Mouse (Mus musculus): ENCODE data around the gene Duox1. TPM values are rescaled to one million over a fixed set of nuclear protein-coding genes. Genes with fewer than 3 reads are reported as not detected.

Duox1 gene
- total RNA-seq, 1 experiment: 0.76 TPM

Other genes starting within 250 kb of the Duox1 start
- gene Spg11, start 197.3 kb upstream of the Duox1 start, total RNA-seq (2012; rRNA removed): 15.4 and 18.2 TPM in 2 replicates
- 38.4 and 73.8 TPM in 2 replicates for gene B2m, start 168.0 kb upstream of the Duox1 start, total RNA-seq (2012; rRNA removed)
- gene Trim69, start 155.0 kb upstream of the Duox1 start, total RNA-seq (2012; rRNA removed): not detected in 2 replicates
- gene Patl2, start 129.5 kb upstream of the Duox1 start, total RNA-seq (2012; rRNA removed): 1.3 and 2.3 TPM in 2 replicates
- gene Terb2, start 129.4 kb upstream of the Duox1 start, total RNA-seq (2012; rRNA removed): 0.53 and 1.9 TPM in 2 replicates
- gene Sord, start 80.9 kb upstream of the Duox1 start, total RNA-seq (2012; rRNA removed): 18.3 and 26.0 TPM in 2 replicates
- 0.13 and 0.42 TPM in 2 replicates for gene Duox2, start 17.2 kb upstream of the Duox1 start, total RNA-seq (2012; rRNA removed)
- 0.49 and 0.95 TPM in 2 replicates for gene Duoxa2, start 16.8 kb upstream of the Duox1 start, total RNA-seq (2012; rRNA removed)
- 0.90 and 1.3 TPM in 2 replicates for gene Duoxa1, start 1.9 kb upstream of the Duox1 start, total RNA-seq (2012; rRNA removed)
- 9.2 and 16.6 TPM in 2 replicates for gene Shf, start 53.5 kb downstream of the Duox1 start, total RNA-seq (2012; rRNA removed)
- 0.16 and 0.36 TPM in 2 replicates for gene Slc28a2, start 110.8 kb downstream of the Duox1 start, total RNA-seq (2012; rRNA removed)
- not detected in 2 replicates for gene Gm14085, start 169.3 kb downstream of the Duox1 start, total RNA-seq (2012; rRNA removed)